Comparison of ENCODE assay signal across 25 mouse cellular contexts in the genomic region with DNA sequence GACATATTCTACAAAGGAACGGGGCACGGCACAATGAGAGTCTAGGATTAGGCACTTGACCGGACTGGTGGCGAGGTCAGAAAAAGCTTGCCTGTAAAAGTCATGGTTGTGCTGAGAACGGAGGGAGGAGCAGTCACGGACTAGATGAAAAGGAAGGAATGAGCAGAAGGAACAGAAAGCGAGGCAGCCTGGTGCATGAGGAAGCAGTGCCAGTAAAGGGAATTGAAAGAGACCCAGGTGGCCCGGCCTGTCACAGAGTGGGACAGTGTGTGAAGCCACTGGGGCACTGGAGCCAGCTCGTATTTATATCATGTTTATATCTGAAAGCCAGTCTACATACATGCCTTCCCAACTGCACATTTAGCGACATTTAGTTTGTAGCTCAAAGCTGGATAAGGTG. TPM values are rescaled to one million over a fixed set of nuclear protein-coding genes. Genes with fewer than 3 reads are reported as not detected.
DNase-seq lines count a peak whose midpoint lies in the region; ATAC-seq and TF ChIP-seq lines count a peak whose summit lies in the region.
"Had no signal": no experiment of that assay in that cellular context is flagged by ENCODE, and none has a peak within 500 bp of the region (broad histone marks: within the 10 kb centered on the region; RNA-seq: fewer than 3 reads in every experiment).

No protein-coding gene starts in this region.

- H3K36me3 ChIP-seq in liver, embryonic 13.5 days = no peaks in the 10 kb centered on the region
- no peaks in the 10 kb centered on the region for H3K36me3 ChIP-seq in liver, postnatal 0 days (replicated peaks; ENCODE audit: insufficient read depth, low read length)
- H3K36me3 ChIP-seq: embryonic facial prominence, embryonic 13.5 days; hindbrain, embryonic 10.5 days; limb, embryonic 10.5 days; lung, embryonic 15.5 days had no signal

- H3K27me3 ChIP-seq in liver, embryonic 13.5 days = no peaks in the 10 kb centered on the region
- H3K27me3 ChIP-seq in liver, postnatal 0 days (ENCODE audit: insufficient read depth, low read length) = no peaks in the 10 kb centered on the region
- H3K27me3 ChIP-seq: embryonic facial prominence, embryonic 13.5 days; lung, embryonic 15.5 days had no signal

- no peak for TF ChIP-seq POLR2A in bone marrow, adult 2 months (IDR thresholded peaks at IDR 0.05; ENCODE audit: borderline replicate concordance, control insufficient read depth, low read depth, low read length)

- WGBS in liver, embryonic 13.5 days (ENCODE audit: insufficient replicate concordance) = 69% methylated on average over 10 of the region's 10 CpGs
- 61% methylated on average over 10 of the region's 10 CpGs for WGBS in liver, postnatal 0 days (ENCODE audit: insufficient replicate concordance)
- WGBS in bone marrow, adult 2 months = 48% methylated on average over 10 of the region's 10 CpGs

- TF ChIP-seq CTCF in liver, postnatal 0 days (IDR thresholded peaks at IDR 0.05; ENCODE audit: low read depth) = no peak
- no peak for TF ChIP-seq CTCF in bone marrow, adult 2 months (IDR thresholded peaks at IDR 0.05; ENCODE audit: control insufficient read depth, insufficient read depth, low read length)

- H3K9ac ChIP-seq in liver, embryonic 13.5 days = no peak overlapping the region
- H3K9ac ChIP-seq in liver, postnatal 0 days (replicated peaks) = no peak overlapping the region
- H3K9ac ChIP-seq: embryonic facial prominence, embryonic 13.5 days; lung, embryonic 15.5 days had no signal

- H3K4me2 ChIP-seq in liver, embryonic 13.5 days = no peak overlapping the region
- H3K4me2 ChIP-seq in liver, postnatal 0 days (ENCODE audit: low read depth, low read length) = no peak overlapping the region
- H3K4me2 ChIP-seq: embryonic facial prominence, embryonic 13.5 days; lung, embryonic 15.5 days had no signal

- no peak for TF ChIP-seq EP300 in liver, postnatal 0 days (IDR thresholded peaks at IDR 0.05; ENCODE audit: low read depth)

- H3K4me1 ChIP-seq in liver, embryonic 13.5 days (replicated peaks) = peaks cover 72% of the 10 kb centered on the region
- H3K4me1 ChIP-seq in liver, postnatal 0 days (ENCODE audit: insufficient read depth) = peaks cover 31% of the 10 kb centered on the region
- peaks cover 9% of the 10 kb centered on the region; the same call in 1 of the 2 replicates for H3K4me1 ChIP-seq in bone marrow, adult 2 months (ENCODE audit: control insufficient read depth, insufficient read depth, low read length)
- H3K4me1 ChIP-seq: lung, embryonic 15.5 days had no signal

- no peak for DNase-seq in liver, embryonic 13.5 days
- no peak for DNase-seq in liver, postnatal 0 days
- DNase-seq in A20 (ENCODE audit: low read depth, low spot score) (peak; percentile 87), MN1 (ENCODE audit: low spot score) (no peak)
- DNase-seq in ovary, adult 18-20 months (ENCODE audit: low spot score) = no peak
- DNase-seq: adrenal gland, adult 8-10 months; cerebellum, postnatal 10 days; gastrocnemius, postnatal 25 days; kidney, adult 2 months; kidney, postnatal 10 days; midbrain, embryonic 14.5 days; retina, postnatal 1 day had no signal

- H3K27ac ChIP-seq in liver, embryonic 13.5 days = peak overlapping the region; percentile 47; the same call in 1 of the 2 replicates
- no peak overlapping the region for H3K27ac ChIP-seq in liver, postnatal 0 days (ENCODE audit: low read depth)
- peak overlapping the region; percentile 32; the same call in 1 of the 2 replicates for H3K27ac ChIP-seq in bone marrow, adult 2 months (ENCODE audit: control insufficient read depth, insufficient read depth, low read depth, low read length, poor library complexity)
- H3K27ac ChIP-seq: embryonic facial prominence, embryonic 13.5 days; hindbrain, embryonic 10.5 days; hindbrain, postnatal 0 days; layer of hippocampus, adult 2 months; left cerebral cortex, adult 2 months; limb, embryonic 10.5 days; lung, embryonic 15.5 days; macrophage had no signal

- H3K4me3 ChIP-seq in liver, embryonic 13.5 days (replicated peaks) = no peak overlapping the region
- no peak overlapping the region for H3K4me3 ChIP-seq in liver, postnatal 0 days (ENCODE audit: low read depth, low read length)
- no peak overlapping the region for H3K4me3 ChIP-seq in bone marrow, adult 2 months (replicated peaks; ENCODE audit: control insufficient read depth, low read depth, low read length)
- H3K4me3 ChIP-seq: embryonic facial prominence, embryonic 13.5 days; hindbrain, embryonic 10.5 days; layer of hippocampus, adult 2 months; left cerebral cortex, adult 2 months; limb, embryonic 10.5 days; lung, embryonic 15.5 days; myocyte had no signal

- H3K9me3 ChIP-seq in liver, embryonic 13.5 days (replicated peaks) = no peaks in the 10 kb centered on the region
- no peaks in the 10 kb centered on the region for H3K9me3 ChIP-seq in liver, postnatal 0 days (ENCODE audit: low read length)
- H3K9me3 ChIP-seq: embryonic facial prominence, embryonic 13.5 days; hindbrain, embryonic 10.5 days; limb, embryonic 10.5 days; lung, embryonic 15.5 days had no signal

- ATAC-seq in liver, embryonic 13.5 days (ENCODE audit: low read depth) = no peak
- ATAC-seq in liver, postnatal 0 days = no peak
- 0 out of 2 replicates have a peak, but pooled peaks have one; percentile 29 for ATAC-seq in neutrophil, adult 5-6 weeks (ENCODE audit: extremely low read depth, insufficient number of reproducible peaks, low FRiP score, poor library complexity, severe bottlenecking)
- ATAC-seq: forebrain, embryonic 14.5 days; hindbrain, postnatal 0 days; Patski had no signal

RNA-seq across cellular contexts. Expression of a gene that starts 31.7 kb away (rescaled TPM):
- 15.0 and 20.3 TPM in 2 replicates for polyA plus RNA-seq in liver, embryonic 13.5 days (2015; fragmentation: Nextera tagmentation; extraction: Ambion mirVana)
- polyA plus RNA-seq in liver, postnatal 0 days (2015; fragmentation: Nextera tagmentation; extraction: Ambion mirVana) = 10.0 and 11.1 TPM in 2 replicates
- polyA plus RNA-seq in bone marrow, adult 2 months (2011; ENCODE audit: insufficient read depth, insufficient read length, low replicate concordance, missing spikeins) = 47.4 and 85.5 TPM in 2 replicates
- 10.6 and 10.8 TPM in 2 replicates for total RNA-seq in neutrophil, adult 5-6 weeks (2017)
- total RNA-seq: adrenal gland, adult 8-10 months had no signal
